18 mouse cellular contexts compared by ENCODE assay signal in the genomic region with DNA sequence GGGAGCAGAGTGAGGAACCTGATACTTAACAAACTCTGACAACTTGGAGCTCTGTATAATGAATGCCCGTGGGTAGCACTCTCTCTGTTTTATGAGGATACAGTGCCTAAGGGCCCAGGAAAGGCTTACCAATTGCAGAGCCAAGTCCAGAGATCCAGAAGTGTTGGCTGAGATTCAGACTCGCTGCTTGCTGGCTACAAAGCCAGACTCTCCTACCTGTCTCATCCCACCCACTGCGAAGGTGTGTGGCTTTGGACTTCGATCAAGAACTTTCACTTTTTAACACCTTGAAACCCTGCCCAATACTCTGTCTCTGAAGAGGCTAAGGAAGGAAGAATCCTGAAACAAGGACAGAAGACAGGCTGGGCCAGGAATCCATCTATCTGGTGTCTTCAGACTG. TPM values are rescaled to one million over a fixed set of nuclear protein-coding genes. Genes with fewer than 3 reads are reported as not detected.
DNase-seq lines count a peak whose midpoint lies in the region; ATAC-seq lines count a peak whose summit lies in the region.
"Had no signal": no experiment of that assay in that cellular context is flagged by ENCODE, and none has a peak within 500 bp of the region (broad histone marks: within the 10 kb centered on the region; RNA-seq: fewer than 3 reads in every experiment).

No protein-coding gene starts in this region.

- peaks cover 100% of the 10 kb centered on the region for H3K4me1 ChIP-seq in erythroblast, embryonic 14.5 days (ENCODE audit: control insufficient read depth)
- H3K4me1 ChIP-seq in limb, embryonic 13.5 days: peaks cover 54% of the 10 kb centered on the region
- peaks cover 45% of the 10 kb centered on the region for H3K4me1 ChIP-seq in limb, embryonic 10.5 days
- H3K4me1 ChIP-seq in liver, embryonic 11.5 days (replicated peaks; ENCODE audit: control insufficient read depth, insufficient read depth, low read length): peaks cover 70% of the 10 kb centered on the region
- peaks cover 61% of the 10 kb centered on the region for H3K4me1 ChIP-seq in heart, embryonic 10.5 days

- peaks cover 100% of the 10 kb centered on the region for H3K36me3 ChIP-seq in erythroblast, embryonic 14.5 days (ENCODE audit: control insufficient read depth)
- no peaks in the 10 kb centered on the region for H3K36me3 ChIP-seq in limb, embryonic 13.5 days
- no peaks in the 10 kb centered on the region for H3K36me3 ChIP-seq in limb, embryonic 10.5 days
- no peaks in the 10 kb centered on the region for H3K36me3 ChIP-seq in liver, embryonic 11.5 days (ENCODE audit: control insufficient read depth, insufficient read depth, low read length)
- no peaks in the 10 kb centered on the region for H3K36me3 ChIP-seq in heart, embryonic 10.5 days
- H3K36me3 ChIP-seq: midbrain, embryonic 13.5 days had no signal

- H3K4me3 ChIP-seq in erythroblast, embryonic 14.5 days (replicated peaks): peak overlapping the region; percentile 79
- H3K4me3 ChIP-seq in limb, embryonic 13.5 days: no peak overlapping the region
- H3K4me3 ChIP-seq in limb, embryonic 10.5 days: no peak overlapping the region
- H3K4me3 ChIP-seq in liver, embryonic 11.5 days (ENCODE audit: low read depth, low read length): peak overlapping the region; percentile 68
- no peak overlapping the region for H3K4me3 ChIP-seq in heart, embryonic 10.5 days
- H3K4me3 ChIP-seq: midbrain, embryonic 13.5 days had no signal

- 0 out of 2 replicates have a peak overlapping the region, but pooled peaks have one; percentile 9 for H3K4me2 ChIP-seq in limb, embryonic 13.5 days (replicated peaks)
- peak overlapping the region; percentile 73 for H3K4me2 ChIP-seq in liver, embryonic 11.5 days
- H3K4me2 ChIP-seq: midbrain, embryonic 13.5 days had no signal

- no peak for ATAC-seq in erythroblast, adult 5-6 weeks (replicated peaks; ENCODE audit: low FRiP score, poor library complexity, severe bottlenecking)
- no peak for ATAC-seq in limb, embryonic 13.5 days (ENCODE audit: low FRiP score, low read depth)
- ATAC-seq in liver, embryonic 11.5 days (replicated peaks; ENCODE audit: low FRiP score): no peak
- ATAC-seq: forebrain, postnatal 0 days; inflammation-experienced regulatory T-cells, adult 6 months; midbrain, embryonic 13.5 days; Patski had no signal

- no peaks in the 10 kb centered on the region for H3K27me3 ChIP-seq in erythroblast, embryonic 14.5 days (ENCODE audit: control insufficient read depth)
- 0 out of 2 replicates have a peak, but pooled peaks cover 9% of the 10 kb centered on the region for H3K27me3 ChIP-seq in limb, embryonic 13.5 days
- H3K27me3 ChIP-seq in limb, embryonic 10.5 days (ENCODE audit: low read depth, poor library complexity, severe bottlenecking): peaks cover 15% of the 10 kb centered on the region
- H3K27me3 ChIP-seq in liver, embryonic 11.5 days (replicated peaks; ENCODE audit: control insufficient read depth, insufficient read depth, low read length): no peaks in the 10 kb centered on the region
- H3K27me3 ChIP-seq in heart, embryonic 10.5 days (ENCODE audit: insufficient read depth, poor library complexity, severe bottlenecking): peaks cover 22% of the 10 kb centered on the region
- H3K27me3 ChIP-seq: CH12.LX, Patski had no signal

- no peak overlapping the region for H3K9ac ChIP-seq in limb, embryonic 13.5 days
- peak overlapping the region; percentile 73 for H3K9ac ChIP-seq in liver, embryonic 11.5 days (ENCODE audit: low read depth, low read length)
- H3K9ac ChIP-seq: forebrain, postnatal 0 days; midbrain, embryonic 13.5 days had no signal

- 42% methylated on average over 4 of the region's 4 CpGs for WGBS in limb, embryonic 13.5 days
- 81% methylated on average over 4 of the region's 4 CpGs for WGBS in limb, embryonic 10.5 days
- WGBS in liver, embryonic 11.5 days: 80% methylated on average over 4 of the region's 4 CpGs
- 89% methylated on average over 4 of the region's 4 CpGs for WGBS in heart, embryonic 10.5 days

- no peak for DNase-seq in limb, embryonic 10.5 days (ENCODE audit: low spot score)
- DNase-seq in liver, embryonic 11.5 days (ENCODE audit: low spot score): no peak
- DNase-seq in adrenal gland, adult 2 months: no peak
- no peak for DNase-seq in cerebellum, adult 8-10 months
- no peak for DNase-seq in heart, embryonic 10.5 days (ENCODE audit: low spot score)
- DNase-seq: cerebellum, postnatal 10 days; forebrain, postnatal 0 days; heart, adult 11 months; retina, postnatal 1 day; right cerebral cortex, postnatal 4 days; thymus, postnatal 14 days had no signal

- H3K9me3 ChIP-seq in erythroblast, embryonic 14.5 days (ENCODE audit: control insufficient read depth, low read length): no peaks in the 10 kb centered on the region
- H3K9me3 ChIP-seq in limb, embryonic 13.5 days: no peaks in the 10 kb centered on the region
- no peaks in the 10 kb centered on the region for H3K9me3 ChIP-seq in limb, embryonic 10.5 days (replicated peaks)
- H3K9me3 ChIP-seq in liver, embryonic 11.5 days (ENCODE audit: control insufficient read depth, low read length): no peaks in the 10 kb centered on the region
- no peaks in the 10 kb centered on the region for H3K9me3 ChIP-seq in heart, embryonic 10.5 days
- H3K9me3 ChIP-seq: midbrain, embryonic 13.5 days had no signal

- H3K27ac ChIP-seq in limb, embryonic 13.5 days: no peak overlapping the region
- H3K27ac ChIP-seq in limb, embryonic 10.5 days: no peak overlapping the region
- H3K27ac ChIP-seq in liver, embryonic 11.5 days (ENCODE audit: low read depth, low read length): no peak overlapping the region
- no peak overlapping the region for H3K27ac ChIP-seq in heart, embryonic 10.5 days
- H3K27ac ChIP-seq: midbrain, embryonic 13.5 days had no signal

RNA-seq across cellular contexts. Expression of a gene that starts 9.3 kb away (rescaled TPM):
- 29.2 and 33.0 TPM in 2 replicates for polyA plus RNA-seq in erythroblast, embryonic 14.5 days (2012)
- total RNA-seq in erythroblast, adult 5-6 weeks (2015; ENCODE audit: low replicate concordance): 6.3 and 11.7 TPM in 2 replicates
- 6.1 and 6.4 TPM in 2 replicates for total RNA-seq in erythroblast, adult 5-6 weeks (2017; ENCODE audit: low replicate concordance)
- 5.1 and 5.6 TPM in 2 replicates for polyA plus RNA-seq in limb, embryonic 13.5 days (2015; fragmentation: Nextera tagmentation; extraction: Ambion mirVana)
- 4.5 TPM in 2 replicates for polyA plus RNA-seq in limb, embryonic 10.5 days (2016; fragmentation: Nextera tagmentation; extraction: Ambion mirVana)
- polyA plus RNA-seq in liver, embryonic 11.5 days (2014; fragmentation: Nextera tagmentation; extraction: Ambion mirVana): 74.7 TPM in 2 replicates
- total RNA-seq in adrenal gland, adult 2 months (2021): 10 to 100 TPM; 34.5 to 38.1 TPM
- 62.3 and 76.9 TPM in 2 replicates for polyA plus RNA-seq in adrenal gland, adult 2 months (2012; rRNA removed)
- 14.6 and 15.7 TPM in 2 replicates for polyA plus RNA-seq in heart, embryonic 10.5 days (2016; fragmentation: Nextera tagmentation; extraction: Ambion mirVana)

Comparison
In these comparisons a context has a peak if more than half of its experiments do, and no peak if none do; other contexts are left out.
1. H3K4me3 ChIP-seq: peak in erythroblast, embryonic 14.5 days (single experiment) and liver, embryonic 11.5 days (single experiment); none in limb, embryonic 13.5 days (single experiment), limb, embryonic 10.5 days (single experiment) and heart, embryonic 10.5 days (single experiment).